ENCODE assay signal across 15 mouse cellular contexts in genomic region chr8:71276166-71276565, GRCm38 (mm10).
"Had no signal": no experiment of that assay in that cellular context is flagged by ENCODE, and none has a peak within 500 bp of the region (broad histone marks: within the 10 kb centered on the region; RNA-seq: fewer than 3 reads in every experiment).

No protein-coding gene starts in this region.

- H3K9ac ChIP-seq: limb, embryonic 13.5 days; lung, embryonic 14.5 days; midbrain, embryonic 15.5 days; stomach, embryonic 15.5 days had no signal

- ATAC-seq: midbrain, embryonic 15.5 days had no signal

- H3K27ac ChIP-seq: kidney, postnatal 0 days; limb, embryonic 13.5 days; macrophage; midbrain, embryonic 10.5 days; midbrain, embryonic 15.5 days; stomach, embryonic 15.5 days had no signal

- DNase-seq: kidney, adult 11 months; kidney, adult 9 months; kidney, postnatal 36 days; left cerebral cortex, postnatal 4 days; lung, embryonic 14.5 days; lung, postnatal 10 days; right cerebral cortex, postnatal 14 days; thymus, adult 2 months; thymus, postnatal 25 days had no signal

- H3K4me3 ChIP-seq: limb, embryonic 13.5 days; midbrain, embryonic 10.5 days; midbrain, embryonic 15.5 days; stomach, embryonic 15.5 days had no signal

- H3K36me3 ChIP-seq: midbrain, embryonic 15.5 days; stomach, embryonic 15.5 days had no signal

- H3K27me3 ChIP-seq: limb, embryonic 13.5 days; midbrain, embryonic 15.5 days; stomach, embryonic 15.5 days had no signal

- H3K9me3 ChIP-seq: limb, embryonic 13.5 days; midbrain, embryonic 10.5 days; midbrain, embryonic 15.5 days; stomach, embryonic 15.5 days had no signal

- H3K4me2 ChIP-seq: limb, embryonic 13.5 days; lung, embryonic 14.5 days; midbrain, embryonic 15.5 days; stomach, embryonic 15.5 days had no signal
